Mouse (Mus musculus) lung, adult 18-20 months (tissue): ENCODE data around the gene Xntrpc.
"Not testable (repeated sequence)": the region's sequence is repeated elsewhere in the genome, so short reads cannot be mapped to it uniquely, and the experiment has no call there.

Source experiments
- DNase-seq, 2 experiments: peaks; one replicate each; pipeline ENCODE4 v3.0.0; 2022; ENCODE audit warnings: mixed read lengths in 2 of 2

Xntrpc gene

DNA sequence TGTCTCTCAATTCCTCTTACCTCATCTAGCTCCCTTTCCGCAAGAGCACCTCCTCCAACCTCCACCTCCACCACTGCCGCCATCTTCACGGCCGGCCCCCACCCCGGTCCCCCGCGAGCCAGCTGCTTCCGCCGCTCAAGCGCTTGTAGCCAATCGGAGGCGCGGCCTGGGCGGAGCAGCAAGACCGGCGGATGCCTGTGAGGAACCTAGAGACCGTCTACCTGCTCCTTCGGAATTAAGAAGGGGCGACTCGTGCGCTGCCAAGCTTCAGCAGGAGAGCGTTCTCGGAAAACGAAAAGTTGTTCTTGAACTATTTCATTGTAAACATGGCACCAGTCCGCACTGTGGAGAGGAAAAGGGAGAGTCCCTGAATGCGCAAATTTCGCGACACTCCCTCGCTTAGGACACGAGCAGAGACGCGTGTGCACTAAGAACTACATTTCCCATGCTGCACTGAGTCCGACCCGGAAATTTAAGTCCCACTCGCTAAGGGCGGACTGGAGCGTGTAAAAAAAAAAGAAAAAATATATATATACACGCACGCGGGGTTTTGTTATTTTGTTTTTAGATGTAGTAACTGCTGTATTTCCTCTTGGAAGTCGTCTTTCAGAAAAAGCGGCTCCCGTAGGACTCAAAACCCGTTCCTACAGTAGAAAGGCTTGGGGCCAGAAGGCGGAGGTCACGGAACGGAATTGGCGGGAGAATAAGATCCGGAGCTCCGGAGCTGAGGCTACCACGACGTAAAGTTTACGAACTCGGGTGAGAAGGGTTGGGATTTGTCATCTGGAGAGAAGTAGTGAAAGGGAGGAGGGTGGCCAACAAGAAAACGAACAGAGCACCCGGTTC lies at the start of gene Xntrpc, which contains the start of the genes Rnf121 and Xndc1:
Gene Xntrpc, plus strand, starts transcription at position 668 of the 846 bp plus-strand sequence.
Gene Rnf121, minus strand, starts transcription at position 424 of the 846 bp plus-strand sequence.
Gene Xndc1, plus strand, starts transcription at position 466 of the 846 bp plus-strand sequence.
- DNase-seq, result peak; percentile 93

- no peak for DNase-seq
These were observed 48.6 kb upstream of the Xntrpc start for GRCm38 (mm10) chr7:102016936-102017335.

GRCm38 (mm10) chr7:102017452-102017851 lies 48.1 kb upstream of the Xntrpc start:
- DNase-seq, result peak; percentile 41

- DNase-seq, result peak; percentile 28 to 30
These were observed 47.5 kb upstream of the Xntrpc start for GRCm38 (mm10) chr7:102018034-102018433.

DNA sequence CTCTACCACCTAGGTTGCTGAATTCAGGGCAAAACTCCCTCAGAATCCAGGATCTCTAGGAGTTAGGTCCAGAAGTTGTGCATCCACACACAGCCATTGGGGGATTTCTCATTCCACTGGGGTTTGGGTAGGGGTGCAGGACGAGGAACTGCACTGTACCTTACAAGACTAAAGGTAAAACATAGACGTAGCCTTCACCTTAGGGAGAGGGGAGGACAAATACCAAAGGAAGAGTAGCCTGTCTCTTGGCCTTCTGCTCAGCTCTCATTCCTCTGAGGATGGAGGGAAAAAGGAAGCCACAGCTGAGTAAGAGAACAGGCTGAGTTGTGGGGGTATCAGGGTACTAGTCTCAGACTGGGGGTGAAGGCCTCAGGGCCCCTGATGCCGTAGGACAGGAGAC lies 46.9 kb upstream of the Xntrpc start, which contains the start of gene Il18bp:
Gene Il18bp, minus strand, starts transcription at position 101 of the 400 bp plus-strand sequence.
- DNase-seq, result no peak

- DNase-seq, result no peak
These were observed 46.2 kb upstream of the Xntrpc start for GRCm38 (mm10) chr7:102019362-102019761.

GRCm38 (mm10) chr7:102020934-102021333 lies 44.6 kb upstream of the Xntrpc start:
- not testable (repeated sequence) for DNase-seq

- no peak for DNase-seq
These were observed 41.7 kb upstream of the Xntrpc start for GRCm38 (mm10) chr7:102023821-102024220.

GRCm38 (mm10) chr7:102025187-102026119 lies 40.1 kb upstream of the Xntrpc start:
- no peak for DNase-seq

DNA sequence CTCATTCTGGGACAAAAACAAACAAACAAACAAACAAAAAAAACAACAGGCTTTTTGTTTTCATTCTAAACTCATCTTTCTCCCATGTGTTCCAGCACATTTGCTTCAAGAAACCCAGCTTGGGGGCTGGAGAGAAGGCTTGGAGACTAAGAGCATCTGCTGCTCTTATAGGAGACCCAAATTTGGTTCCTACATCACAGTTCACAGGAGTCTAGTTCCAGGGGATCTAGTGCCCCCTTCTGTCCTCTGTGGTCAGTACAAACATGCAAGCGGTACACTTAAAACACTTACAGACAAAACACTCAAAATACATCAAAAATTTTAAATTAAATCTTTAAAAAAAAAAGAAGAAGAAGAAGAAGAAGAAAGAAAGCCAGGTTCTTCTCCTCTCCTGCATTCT lies 30.6 kb upstream of the Xntrpc start:
- no peak for DNase-seq

GRCm38 (mm10) chr7:102035534-102035933 lies 30.0 kb upstream of the Xntrpc start:
- DNase-seq, result no peak

DNA sequence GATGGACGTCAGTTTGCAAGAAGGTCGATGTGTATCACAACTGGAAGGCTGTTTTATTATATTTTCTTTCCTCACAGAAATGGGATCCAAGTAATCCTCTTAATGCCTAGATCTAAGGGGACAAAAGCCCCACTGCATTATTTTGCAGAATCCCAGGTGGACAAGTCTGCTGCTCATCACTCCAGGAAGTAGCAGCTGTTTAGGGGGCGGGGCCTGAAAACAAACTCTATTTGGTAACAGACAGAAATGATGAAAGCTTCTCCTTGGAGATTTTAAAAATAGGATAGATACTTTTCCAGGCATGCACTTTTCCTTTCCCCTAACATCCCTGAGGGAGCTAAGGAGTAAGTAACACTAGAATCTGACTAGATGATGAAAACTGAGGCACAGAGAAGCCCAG lies 28.2 kb upstream of the Xntrpc start:
- DNase-seq, result no peak

DNA sequence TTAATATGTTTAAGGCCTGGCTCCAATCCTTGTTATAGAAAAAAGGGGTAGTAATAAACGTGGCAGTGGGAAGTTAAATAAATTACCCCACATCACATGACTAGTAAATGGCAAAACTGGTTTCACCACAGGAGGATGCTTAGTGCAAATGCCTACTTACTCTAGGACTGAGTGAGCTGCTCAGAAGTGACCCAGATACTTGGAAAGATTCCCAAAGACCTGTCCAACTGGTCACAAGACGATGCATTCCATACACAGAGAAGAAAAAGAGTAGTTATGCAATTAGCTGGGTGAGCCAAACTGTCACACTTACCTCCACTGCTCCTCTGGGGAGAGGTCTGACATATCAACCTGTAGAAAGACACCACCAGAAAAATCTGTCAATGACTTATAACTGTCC lies 23.2 kb upstream of the Xntrpc start:
- peak in 1 of 2 experiments; percentile 67 for DNase-seq

DNA sequence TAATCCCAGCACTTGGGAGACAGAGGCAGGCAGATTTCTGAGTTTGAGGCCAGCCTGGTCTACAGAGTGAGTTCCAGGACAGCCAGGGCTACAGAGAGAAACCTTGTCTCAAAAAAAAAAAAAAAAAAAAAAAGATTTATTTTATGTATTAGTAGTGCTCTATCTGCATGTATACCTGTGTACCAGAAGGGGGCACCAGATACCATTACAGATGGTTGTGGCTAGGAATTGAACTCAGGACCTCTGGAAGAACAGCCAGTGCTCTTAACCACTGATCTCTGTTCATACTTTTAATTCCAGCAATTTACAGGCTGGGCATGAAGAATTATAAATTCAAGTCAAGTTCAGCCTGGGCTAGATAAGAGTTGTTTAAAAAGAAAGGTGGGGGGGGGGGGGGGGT lies 17.0 kb upstream of the Xntrpc start:
- not testable (repeated sequence) for DNase-seq

- DNase-seq, result no peak
These were observed 4.2 kb upstream of the Xntrpc start for GRCm38 (mm10) chr7:102061353-102061752.

DNA sequence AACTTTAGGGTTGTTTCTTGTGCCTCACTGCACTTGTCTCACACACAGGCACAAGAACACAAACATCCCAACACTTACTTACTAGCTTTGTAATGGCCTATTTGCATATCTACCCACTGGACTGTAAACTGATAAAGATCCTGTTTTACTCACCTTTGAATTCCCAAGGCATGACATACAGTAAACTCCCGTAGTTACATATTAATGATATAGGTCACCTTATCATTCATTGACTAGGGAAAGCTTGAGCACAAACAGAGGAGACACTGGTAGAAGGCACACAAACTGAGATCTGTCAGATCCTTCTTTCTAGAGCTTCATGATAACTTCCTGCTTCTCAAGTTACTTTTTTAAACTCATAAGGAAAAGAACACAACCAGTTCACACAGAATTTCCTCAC lies 3.3 kb upstream of the Xntrpc start:
- DNase-seq, result no peak

GRCm38 (mm10) chr7:102063891-102064290 lies 1.6 kb upstream of the Xntrpc start:
- no peak for DNase-seq

GRCm38 (mm10) chr7:102064655-102065045 lies 863 bp upstream of the Xntrpc start:
- no peak for DNase-seq

DNA sequence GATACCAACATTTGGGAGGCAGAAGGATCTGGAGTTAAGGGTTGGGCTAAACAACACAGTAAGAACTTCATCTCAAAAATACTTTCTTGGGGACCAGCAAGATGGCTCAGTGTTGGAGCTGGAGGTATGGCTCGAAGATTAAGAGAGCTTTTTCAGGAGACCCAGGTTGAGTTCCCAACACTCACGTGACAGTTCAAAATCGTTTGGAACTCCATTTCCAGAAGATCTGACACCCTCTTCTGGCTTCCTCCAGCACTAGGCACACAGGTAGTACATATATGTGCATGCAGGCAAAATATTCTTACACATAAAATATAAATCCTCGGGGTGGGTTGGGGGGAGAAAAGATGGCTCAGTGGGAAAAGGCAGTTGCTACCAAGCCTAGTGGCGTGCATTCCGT lies 850 bp downstream of the Xntrpc start:
- no peak for DNase-seq

GRCm38 (mm10) chr7:102076714-102077296 lies 11.3 kb downstream of the Xntrpc start:
- no peak for DNase-seq

GRCm38 (mm10) chr7:102078517-102078916 lies 13.0 kb downstream of the Xntrpc start:
- peak in 1 of 2 experiments; percentile 17 for DNase-seq

DNA sequence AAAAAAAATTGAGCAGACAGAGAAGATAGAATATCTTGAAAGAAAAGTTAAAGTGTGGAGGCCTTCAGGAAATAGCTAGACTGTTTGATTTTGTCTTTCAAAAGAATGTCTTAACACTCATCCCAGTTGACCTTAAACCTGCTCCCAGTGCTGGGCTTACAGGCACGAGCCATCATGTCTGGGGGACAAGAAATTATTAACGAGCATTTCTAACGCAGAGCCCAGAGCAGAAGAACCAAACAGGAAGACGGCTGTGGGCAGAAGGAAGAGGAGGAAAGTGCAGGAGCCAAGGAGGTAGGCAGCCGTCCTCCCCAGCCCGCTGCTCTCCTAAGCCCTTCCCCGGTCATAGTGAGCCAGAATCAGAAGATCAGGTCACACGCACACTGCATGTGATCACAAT lies 14.8 kb downstream of the Xntrpc start:
- no peak for DNase-seq

- DNase-seq, result no peak
These were observed 16.3 kb downstream of the Xntrpc start for GRCm38 (mm10) chr7:102081784-102082183.
